Mouse (Mus musculus) heart, postnatal 0 days (tissue): ENCODE results near the gene Fgfr2. TPM values are rescaled to one million over a fixed set of nuclear protein-coding genes. Genes with fewer than 3 reads are reported as not detected.
A peak's percentile ranks its signal among the peaks of the same experiment; 100 is the strongest.

Source experiments
- ATAC-seq: fragments of 200-750 bp; cut with Nextera tagmentation; 2 replicates; pipeline ENCODE4 v1.8.0; 2017; ENCODE audit warnings: low read depth, moderate number of reproducible peaks, moderate library complexity; ENCODE audit not compliant: insufficient read depth
- DNase-seq: peaks from one replicate; pipeline ENCODE4 v3.0.0-alpha.2; 2016; ENCODE audit warnings: low spot score
- H3K27ac ChIP-seq: fragments of 300-500 bp; sonication (generic); 2 replicates; pipeline ENCODE4 v1.5.1; 2014; ENCODE audit warnings: low read depth, mild to moderate bottlenecking
- H3K27me3 ChIP-seq: fragments of 300-500 bp; sonication (generic); 2 replicates; pipeline ENCODE4 v1.6.1; 2014; ENCODE audit warnings: low read length, mixed read lengths; ENCODE audit not compliant: control insufficient read depth, insufficient read depth
- H3K36me3 ChIP-seq: fragments of 300-500 bp; sonication (generic); replicated peaks from 2 replicates; pipeline ENCODE4 v1.6.1; 2014; ENCODE audit warnings: low read length, mixed read lengths; ENCODE audit not compliant: control insufficient read depth, insufficient read depth
- H3K4me1 ChIP-seq: fragments of 300-500 bp; sonication (generic); 2 replicates; pipeline ENCODE4 v1.6.1; 2014; ENCODE audit warnings: antibody characterized with exemption; ENCODE audit not compliant: control insufficient read depth, insufficient read depth
- H3K4me2 ChIP-seq: fragments of 300-500 bp; sonication (generic); 2 replicates; pipeline ENCODE4 v1.6.1; 2014; ENCODE audit warnings: low read depth, mild to moderate bottlenecking, low read length, moderate library complexity
- H3K4me3 ChIP-seq: fragments of 300-500 bp; sonication (generic); 2 replicates; pipeline ENCODE4 v1.5.1; 2014; ENCODE audit warnings: low read depth, low read length
- H3K9ac ChIP-seq: fragments of 300-500 bp; sonication (generic); replicated peaks from 2 replicates; pipeline ENCODE4 v1.6.1; 2014; ENCODE audit warnings: low read depth, low read length, mixed read lengths
- H3K9me3 ChIP-seq: fragments of 300-500 bp; sonication (generic); replicated peaks from 2 replicates; pipeline ENCODE4 v1.6.1; 2016; ENCODE audit warnings: low read length; ENCODE audit not compliant: control insufficient read depth
- CTCF ChIP-seq: IDR thresholded peaks from 2 replicates; pipeline ENCODE4 v1.5.1; 2016; ENCODE audit warnings: antibody characterized with exemption, control low read depth, low read depth
- EP300 ChIP-seq: IDR thresholded peaks from 2 replicates; pipeline ENCODE4 v1.6.1; 2016; ENCODE audit warnings: antibody characterized with exemption, low read depth
- WGBS: fragments of 180-500 bp; shearing (Covaris S2); extraction: QIAGEN DNeasy Blood & Tissue Kit; methylation state at CpG from one replicate; pipeline ENCODE4 v1.1.7; 2014; 5-methylcytosine and 5-hydroxymethylcytosine counted together
- polyA plus RNA-seq: library from polyadenylated mRNA; unstranded; fragments of >200 nt; fragmentation: Nextera tagmentation; extraction: Ambion mirVana; gene quantifications from 2 replicates; pipeline ENCODE4 v1.2.1, GENCODE M21; 2015
- total RNA-seq: library from RNA; depleted of rRNA; stranded (reverse); fragments of >200 nt; gene quantifications from 2 replicates; pipeline ENCODE4 v1.2.3, GENCODE M21; 2014; ENCODE audit warnings: low replicate concordance

Fgfr2 gene
- total and polyA plus RNA-seq, 2 experiments from 2014 or later = 3.8 to 11.5 TPM

DNA sequence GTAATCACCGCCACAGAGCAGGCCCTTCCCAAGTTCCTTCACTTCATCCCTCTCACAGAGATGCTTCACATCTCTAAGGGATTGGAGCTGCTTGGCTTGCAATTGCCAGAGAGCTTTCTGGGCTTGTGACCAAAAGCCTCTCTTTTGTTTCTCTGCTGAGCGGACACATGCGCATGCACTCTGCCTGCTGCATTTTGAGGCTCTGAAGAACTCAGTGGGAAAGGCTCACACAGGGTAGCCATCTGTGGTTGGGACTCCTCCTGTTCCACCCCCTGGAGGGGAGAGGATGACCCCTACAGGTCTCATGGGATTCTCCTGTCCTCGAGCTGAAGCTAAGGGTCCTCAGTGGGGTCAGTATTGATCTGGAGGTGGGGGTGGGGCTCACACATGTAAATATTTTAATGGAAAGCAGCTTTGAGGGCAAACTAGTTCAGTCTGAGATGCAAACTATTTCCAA, 2157.2 kb downstream of the Fgfr2 start:
- Histone ChIP-seq H3K9ac (no peak overlapping the region), H3K36me3 (0 out of 2 replicates have a peak, but pooled peaks cover 2% of the 10 kb centered on the region), H3K4me2 (no peak overlapping the region), H3K27me3 (no peaks in the 10 kb centered on the region), H3K27ac (peak overlapping the region; percentile 60), H3K9me3 (no peaks in the 10 kb centered on the region), H3K4me3 (no peak overlapping the region), H3K4me1 (peaks cover 42% of the 10 kb centered on the region)
- DNase-seq = no peak
- TF ChIP-seq EP300 (no peak), CTCF (no peak)
- ATAC-seq = 0 out of 2 replicates have a peak, but pooled peaks have one; percentile 3
- WGBS = 60% methylated on average over 4 of the region's 4 CpGs

DNA sequence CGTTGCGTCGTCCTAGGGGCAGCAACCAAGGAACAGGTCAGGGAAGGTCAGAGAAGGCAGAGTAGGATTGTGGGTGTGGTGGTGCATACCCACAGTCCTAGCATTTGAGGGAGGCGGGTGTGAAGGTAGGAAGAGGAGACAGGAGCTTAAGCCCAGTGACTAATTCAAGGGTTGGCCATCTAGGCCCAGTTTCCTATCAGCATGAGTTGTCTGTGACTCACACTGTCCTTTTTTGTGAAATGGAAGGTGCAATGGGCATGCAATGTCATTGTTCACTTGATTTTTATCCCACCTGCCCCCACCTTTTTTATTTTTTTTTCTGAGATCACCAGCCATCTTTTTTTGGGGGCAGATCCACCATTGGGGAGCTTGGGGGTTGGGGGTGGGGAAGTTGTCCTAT, 2157.8 kb downstream of the Fgfr2 start:
- peaks cover 47% of the 10 kb centered on the region for H3K4me1 ChIP-seq
- no peak overlapping the region for H3K4me3 ChIP-seq
- ATAC-seq (no peak), DNase-seq (no peak)
- H3K27ac ChIP-seq = peak overlapping the region; percentile 60
- H3K9me3 ChIP-seq = no peaks in the 10 kb centered on the region
- no peak overlapping the region for H3K4me2 ChIP-seq
- no peak for TF ChIP-seq CTCF
- 90% methylated on average over 4 of the region's 4 CpGs for WGBS
- H3K27me3 ChIP-seq = no peaks in the 10 kb centered on the region
- no peak overlapping the region for H3K9ac ChIP-seq
- 0 out of 2 replicates have a peak, but pooled peaks cover under 1% of the 10 kb centered on the region for H3K36me3 ChIP-seq

DNA sequence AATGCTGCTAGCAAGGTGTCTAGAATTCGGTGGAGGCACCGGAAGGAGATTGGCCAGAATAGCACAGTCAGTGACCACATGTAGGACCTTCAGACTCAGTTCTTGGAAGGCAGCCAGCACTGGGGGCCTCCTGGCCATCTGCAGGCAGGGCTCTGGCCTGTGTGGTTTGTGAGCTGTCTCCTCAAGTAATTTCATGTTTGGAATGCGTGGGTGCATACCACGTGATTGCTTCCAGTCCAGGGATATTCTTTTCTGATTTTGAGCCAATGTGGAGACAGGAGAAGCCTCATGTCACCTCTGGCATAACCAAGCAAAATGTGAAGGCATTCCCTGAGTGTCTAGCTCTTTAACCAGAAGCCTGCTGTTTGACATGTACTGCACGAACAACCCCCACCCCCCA, 2158.5 kb downstream of the Fgfr2 start:
- Histone ChIP-seq H3K27me3 (no peaks in the 10 kb centered on the region), H3K4me3 (no peak overlapping the region), H3K9ac (no peak overlapping the region), H3K9me3 (no peaks in the 10 kb centered on the region), H3K36me3 (no peaks in the 10 kb centered on the region), H3K4me2 (no peak overlapping the region), H3K27ac (peak overlapping the region; percentile 60), H3K4me1 (peaks cover 55% of the 10 kb centered on the region)
- TF ChIP-seq CTCF = no peak
- TF ChIP-seq EP300 = peak; percentile 44; the same call in 1 of the 2 replicates
- ATAC-seq (peak; percentile 89), DNase-seq (peak; percentile 92)
- 5% methylated on average over 5 of the region's 5 CpGs for WGBS

DNA sequence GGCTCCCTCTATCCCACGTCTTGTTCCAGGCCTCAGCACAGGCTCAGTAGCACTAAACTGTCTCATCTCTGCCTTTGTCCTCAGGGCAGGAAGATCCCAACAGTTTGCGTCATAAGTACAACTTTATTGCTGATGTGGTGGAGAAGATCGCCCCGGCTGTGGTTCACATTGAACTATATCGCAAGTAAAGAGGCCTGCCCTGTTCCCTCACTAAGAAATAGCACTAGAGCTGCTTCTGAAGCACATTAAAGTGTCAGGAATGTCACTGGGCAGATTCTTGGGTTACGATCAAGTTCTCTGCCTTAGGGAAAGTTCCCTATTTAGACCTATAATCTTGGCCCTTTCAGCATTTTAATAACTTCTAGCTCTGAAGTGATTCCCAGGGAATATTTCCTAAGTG, 2161.7 kb downstream of the Fgfr2 start:
- Histone ChIP-seq H3K4me2 (no peak overlapping the region), H3K27me3 (no peaks in the 10 kb centered on the region), H3K4me3 (no peak overlapping the region), H3K9ac (no peak overlapping the region), H3K27ac (peak overlapping the region; percentile 62), H3K4me1 (peaks cover 51% of the 10 kb centered on the region), H3K36me3 (no peaks in the 10 kb centered on the region), H3K9me3 (no peaks in the 10 kb centered on the region)
- DNase-seq (peak; percentile 40), ATAC-seq (no peak)
- TF ChIP-seq EP300 = no peak
- no peak for TF ChIP-seq CTCF
- 42% methylated on average over 6 of the region's 6 CpGs for WGBS

DNA sequence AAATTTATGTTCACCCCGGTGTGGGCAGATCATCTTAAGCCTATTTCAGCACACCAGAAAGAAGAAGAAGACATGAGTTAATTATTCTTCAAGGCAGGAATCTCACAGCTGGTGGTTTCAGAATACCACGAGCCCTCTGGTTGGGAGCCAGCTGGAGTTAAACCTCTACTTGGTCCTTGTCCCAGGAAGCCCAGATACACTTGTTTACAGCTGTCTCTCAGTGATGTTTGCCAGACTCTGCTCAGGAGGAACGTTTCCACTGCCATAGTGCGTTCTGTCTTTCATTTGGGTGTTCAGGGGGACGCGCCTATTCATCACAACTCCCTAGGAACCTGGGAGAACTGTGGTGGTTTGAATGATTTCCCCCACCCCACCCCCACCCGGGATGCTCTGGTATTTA, 2163.3 kb downstream of the Fgfr2 start:
- ATAC-seq (peak; percentile 71), DNase-seq (peak; percentile 88)
- 8% methylated on average over 7 of the region's 7 CpGs for WGBS

DNA sequence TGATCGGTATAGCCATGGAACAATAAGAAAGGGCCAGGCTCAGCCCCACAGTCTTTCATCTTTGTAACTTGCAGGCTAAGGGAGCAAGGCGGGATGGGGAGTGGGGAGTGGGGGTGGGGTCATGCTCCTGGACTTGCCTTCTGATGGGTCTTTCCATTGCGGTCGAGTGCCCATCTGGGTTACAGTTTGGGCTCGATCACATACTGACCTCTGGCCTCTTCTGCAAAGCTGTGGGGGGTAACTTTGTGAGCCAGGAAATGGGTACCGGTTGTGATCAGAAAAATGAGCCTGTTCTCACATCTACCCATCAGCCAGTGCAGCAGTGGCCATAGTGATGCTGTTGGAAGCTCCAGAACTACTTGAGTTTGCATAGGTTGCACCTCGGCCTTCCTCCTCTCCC, 2164.6 kb downstream of the Fgfr2 start:
- Histone ChIP-seq H3K9me3 (no peaks in the 10 kb centered on the region), H3K36me3 (no peaks in the 10 kb centered on the region), H3K27me3 (no peaks in the 10 kb centered on the region), H3K9ac (no peak overlapping the region), H3K4me2 (no peak overlapping the region), H3K4me1 (peaks cover 32% of the 10 kb centered on the region), H3K27ac (no peak overlapping the region), H3K4me3 (no peak overlapping the region)
- WGBS = 85% methylated on average over 7 of the region's 7 CpGs
- TF ChIP-seq EP300 = no peak
- TF ChIP-seq CTCF = no peak
- no peak for ATAC-seq
- DNase-seq = no peak

More for the DNA sequence above, 2163.3 kb downstream of the Fgfr2 start:
- H3K4me1 ChIP-seq = peaks cover 41% of the 10 kb centered on the region
- H3K9me3 ChIP-seq = no peaks in the 10 kb centered on the region
- no peaks in the 10 kb centered on the region for H3K36me3 ChIP-seq
- H3K27me3 ChIP-seq = no peaks in the 10 kb centered on the region
- TF ChIP-seq CTCF (no peak), EP300 (peak; percentile 89)
- no peak overlapping the region for H3K9ac ChIP-seq
- H3K4me2 ChIP-seq = peak overlapping the region; percentile 32
- H3K27ac ChIP-seq = peak overlapping the region; percentile 82
- no peak overlapping the region for H3K4me3 ChIP-seq
